Mouse (Mus musculus): ENCODE measurements at regions not wholly inside any gene's neighbourhood (a gene's known extent, or its start where the extent isn't known, plus 50 kb on each side); places are given as distances from the start of the nearest gene placed in this dataset.

DNA sequence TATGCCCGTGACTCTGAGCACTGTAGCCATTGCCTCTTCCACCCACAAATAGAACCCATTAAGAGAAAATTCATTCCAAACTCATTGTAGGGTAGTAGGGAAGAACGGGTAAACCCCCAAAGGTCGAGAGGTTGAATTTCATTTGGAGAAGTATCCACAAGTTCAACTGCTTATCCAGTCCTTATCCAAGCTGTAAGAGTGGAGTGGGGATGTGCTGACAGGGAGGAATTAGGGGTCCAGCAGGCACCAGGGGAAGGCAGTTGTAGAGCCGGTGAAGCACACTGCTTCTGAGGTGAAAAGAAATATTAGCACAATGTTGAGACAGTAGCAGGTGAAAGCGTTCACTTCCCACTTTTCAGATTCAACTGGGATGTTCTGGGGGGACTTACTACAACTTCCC, 71.7 kb upstream of the Hand2 start:
- no peak overlapping the region for H3K27ac ChIP-seq (replicated peaks; ENCODE audit: insufficient read depth, low read depth, low read length)
- no peaks in the 10 kb centered on the region for H3K4me1 ChIP-seq (ENCODE audit: control insufficient read depth, insufficient read depth, low read length)
- no peak for TF ChIP-seq CTCF (IDR thresholded peaks at IDR 0.05; ENCODE audit: low read depth, low read length)
- no peak for TF ChIP-seq POLR2A (IDR thresholded peaks at IDR 0.05; ENCODE audit: extremely low read depth, insufficient read depth, low read length)
- no peaks in the 10 kb centered on the region for H3K27me3 ChIP-seq (ENCODE audit: control insufficient read depth, insufficient read depth, low read length)
- H3K9ac ChIP-seq (ENCODE audit: low read depth, low read length) = no peak overlapping the region
- WGBS = 72% methylated on average over 5 of the region's 5 CpGs
- no peaks in the 10 kb centered on the region for H3K36me3 ChIP-seq (ENCODE audit: control insufficient read depth, insufficient read depth, low read length)
- DNase-seq (ENCODE audit: extremely low read depth, low read depth, low spot score) = no peak
- no peak overlapping the region for H3K4me3 ChIP-seq (ENCODE audit: insufficient read depth, low read depth, low read length)
- H3K79me2 ChIP-seq (ENCODE audit: control insufficient read depth, insufficient read depth, low read length) = no peaks in the 10 kb centered on the region
